Mouse (Mus musculus) CH12.LX (cell line): ENCODE data around the gene Il17a. TPM values are rescaled to one million over a fixed set of nuclear protein-coding genes. Genes with fewer than 3 reads are reported as not detected.

ENCODE experiments used
- DNase-seq: peaks from one replicate; pipeline ENCODE4 v3.0.0-alpha.2; 2013; ENCODE audit errors: extremely low read depth
- H3K27ac ChIP-seq: 2 replicates; pipeline ENCODE4 v1.5.1; 2012; ENCODE audit warnings: low read depth, mild to moderate bottlenecking, control low read depth, moderate library complexity; ENCODE audit not compliant: insufficient read depth
- H3K27me3 ChIP-seq: replicated peaks from 2 replicates; pipeline ENCODE3; 2012; ENCODE audit warnings: inconsistent platforms
- H3K36me3 ChIP-seq, 2 experiments: replicated peaks in 1 of 2; 2 replicates each; pipeline versions ENCODE3 to v1.6.1; 2012; ENCODE audit warnings: inconsistent platforms in 1 of 2, low read length in 1 of 2, mild to moderate bottlenecking in 1 of 2, mixed read lengths in 1 of 2, moderate library complexity in 1 of 2; ENCODE audit not compliant: control insufficient read depth in 1 of 2, insufficient read depth in 1 of 2
- H3K4me1 ChIP-seq, 2 experiments: 2 replicates each; pipeline ENCODE4 v1.6.1; 2012; ENCODE audit warnings: inconsistent platforms in 1 of 2, moderate library complexity in 1 of 2; ENCODE audit not compliant: insufficient read depth in 2 of 2, control insufficient read depth in 1 of 2
- H3K4me2 ChIP-seq: 2 replicates; pipeline ENCODE4 v1.6.1; 2012; ENCODE audit warnings: low read depth, mild to moderate bottlenecking, control low read depth; ENCODE audit not compliant: poor library complexity, insufficient read depth, severe bottlenecking
- H3K4me3 ChIP-seq, 3 experiments: fragments of 150-350 bp in 1 of 3; sonication (generic) in 1 of 3; replicated peaks in 1 of 3; 2 replicates each; pipeline versions ENCODE3 to v1.5.1; 2011 to 2012; ENCODE audit warnings: low read depth in 2 of 3, low read length in 2 of 3, mild to moderate bottlenecking in 2 of 3, moderate library complexity in 2 of 3, control low read depth in 1 of 3, improper control_type of control experiment in 1 of 3, inconsistent platforms in 1 of 3, mixed read lengths in 1 of 3; ENCODE audit not compliant: poor library complexity in 1 of 3
- H3K79me2 ChIP-seq: replicated peaks from 2 replicates; pipeline ENCODE4 v1.6.1; 2012; ENCODE audit warnings: mild to moderate bottlenecking, moderate library complexity; ENCODE audit not compliant: control insufficient read depth, poor library complexity, insufficient read depth, severe bottlenecking; ENCODE audit errors: extremely low read depth
- H3K9ac ChIP-seq: 2 replicates; pipeline ENCODE4 v1.6.1; 2012; ENCODE audit warnings: low read depth, mild to moderate bottlenecking, control low read depth, moderate library complexity; ENCODE audit not compliant: insufficient read depth
- H3K9me3 ChIP-seq: replicated peaks from 2 replicates; pipeline ENCODE3; 2012; ENCODE audit warnings: low read length, inconsistent platforms, mixed read lengths
- E2F4 ChIP-seq: IDR thresholded peaks from 2 replicates; pipeline ENCODE4 v1.6.1; 2011; ENCODE audit warnings: low read depth, low read length, improper control_type of control experiment; ENCODE audit not compliant: insufficient replicate concordance
- ETS1 ChIP-seq: conservative IDR thresholded peaks from 2 replicates; pipeline ENCODE4 v1.6.1; 2012; ENCODE audit warnings: low read depth, mild to moderate bottlenecking, inconsistent platforms, low read length, improper control_type of control experiment, moderate library complexity
- GABPA ChIP-seq: IDR thresholded peaks from 2 replicates; pipeline ENCODE4 v1.6.1; 2012; ENCODE audit warnings: low read depth, low read length, improper control_type of control experiment, inconsistent platforms; ENCODE audit not compliant: insufficient replicate concordance
- IRF4 ChIP-seq: IDR thresholded peaks from 2 replicates; pipeline ENCODE4 v1.6.1; 2014; ENCODE audit warnings: low read depth, mild to moderate bottlenecking, inconsistent platforms, low read length, improper control_type of control experiment
- MAX ChIP-seq: IDR thresholded peaks from 2 replicates; pipeline ENCODE4 v1.6.1; 2011; ENCODE audit warnings: low read length, improper control_type of control experiment
- MAZ ChIP-seq: IDR thresholded peaks from 2 replicates; pipeline ENCODE4 v1.6.1; 2012; ENCODE audit warnings: low read depth, mild to moderate bottlenecking, inconsistent platforms, low read length, improper control_type of control experiment, moderate library complexity
- MYC ChIP-seq: IDR thresholded peaks from 2 replicates; pipeline ENCODE4 v1.6.1; 2011; ENCODE audit warnings: low read depth, mild to moderate bottlenecking, improper control_type of control experiment, low read length
- NRF1 ChIP-seq: IDR thresholded peaks from 2 replicates; pipeline ENCODE4 v1.6.1; 2014; ENCODE audit warnings: low read depth, mild to moderate bottlenecking, inconsistent platforms, low read length, improper control_type of control experiment, moderate library complexity
- RAD21 ChIP-seq: IDR thresholded peaks from 2 replicates; pipeline ENCODE4 v1.6.1; 2011; ENCODE audit warnings: low read depth, mild to moderate bottlenecking, low read length, improper control_type of control experiment, moderate library complexity
- SIN3A ChIP-seq: IDR thresholded peaks from 2 replicates; pipeline ENCODE4 v1.6.1; 2012; ENCODE audit warnings: low read length, improper control_type of control experiment, inconsistent platforms
- TBP ChIP-seq: conservative IDR thresholded peaks from 2 replicates; pipeline ENCODE4 v1.6.1; 2011; ENCODE audit warnings: low read depth, low read length, improper control_type of control experiment
- UBTF ChIP-seq: IDR thresholded peaks from 2 replicates; pipeline ENCODE4 v1.6.1; 2012; ENCODE audit warnings: low read depth, mild to moderate bottlenecking, inconsistent platforms, low read length, improper control_type of control experiment, moderate library complexity
- USF2 ChIP-seq: conservative IDR thresholded peaks from 2 replicates; pipeline ENCODE4 v1.6.1; 2011; ENCODE audit warnings: low read depth, low read length, improper control_type of control experiment
- dilution Hi-C: fragments of 300-500 bp; cut with MboI; formaldehyde crosslinking; loops from 2 replicates; pipeline ENCODE4 v1.14.3; 2020; ENCODE audit warnings: low sequenced_read_pairs; ENCODE audit not compliant: extremely low pct_unique_long_range_greater_than_20kb, extremely low pct_ligation_motif_present
- in situ Hi-C: fragments of 300-500 bp; cut with MboI; formaldehyde crosslinking; loops from 3 replicates; pipeline ENCODE4 v1.14.3; 2019; ENCODE audit warnings: low sequenced_read_pairs, low pct_ligation_motif_present, low pct_unique_long_range_greater_than_20kb, mixed read lengths
- polyA plus RNA-seq: library from polyadenylated mRNA; unstranded; fragments of >175 nt; gene quantifications from 2 replicates; pipeline ENCODE4 v1.2.1, GENCODE M21; 2012; ENCODE audit warnings: low read depth; ENCODE audit not compliant: insufficient read length
- total RNA-seq, 2 experiments: library from RNA; depleted of rRNA; stranded (reverse); fragments of 300-350 nt in 1 of 2; fragments of >200 nt in 1 of 2; gene quantifications; 2 replicates each; pipeline ENCODE4 v1.2.3; 2012 to 2014

Il17a gene
- total and polyA plus RNA-seq, 3 experiments = 0.13 to 0.39 TPM; not detected in 1

- in situ Hi-C loops (no loop called here), dilution Hi-C loops (no loop called here)
- Histone ChIP-seq H3K4me2 (no peak overlapping the region), H3K4me3 (no peak overlapping the region), H3K9ac (no peak overlapping the region), H3K27ac (no peak overlapping the region), H3K4me1 (no peaks in the 10 kb centered on the region), H3K9me3 (no peaks in the 10 kb centered on the region), H3K27me3 (no peaks in the 10 kb centered on the region), H3K79me2 (no peaks in the 10 kb centered on the region), H3K36me3 (no peaks in the 10 kb centered on the region)
- no peak for DNase-seq
- no peak for TF ChIP-seq USF2
- no peak for TF ChIP-seq GABPA
Measured at GRCm38 (mm10) chr1:20683853-20684252, 46.9 kb upstream of the Il17a start.

GRCm38 (mm10) chr1:20684403-20684802, 46.3 kb upstream of the Il17a start:
- no peaks in the 10 kb centered on the region for H3K9me3 ChIP-seq
- TF ChIP-seq E2F4 = no peak
- TF ChIP-seq MAZ = no peak
- TF ChIP-seq MAX = no peak
- no peak for TF ChIP-seq USF2
- TF ChIP-seq MYC = no peak
- no peak for TF ChIP-seq IRF4
- TF ChIP-seq, all 38 proteins: peak for 0
- dilution Hi-C loops (no loop called here), in situ Hi-C loops (no loop called here)
- Histone ChIP-seq H3K4me3 (no peak overlapping the region), H3K4me2 (no peak overlapping the region), H3K9ac (no peak overlapping the region), H3K4me1 (no peaks in the 10 kb centered on the region), H3K36me3 (no peaks in the 10 kb centered on the region), H3K27ac (no peak overlapping the region), H3K27me3 (no peaks in the 10 kb centered on the region), H3K79me2 (no peaks in the 10 kb centered on the region)
- DNase-seq = no peak

GRCm38 (mm10) chr1:20685393-20685792, 45.3 kb upstream of the Il17a start:
- in situ Hi-C loops = no loop called here
- H3K4me2 ChIP-seq = no peak overlapping the region
- dilution Hi-C loops = no loop called here

More at GRCm38 (mm10) chr1:20685393-20685792, 45.3 kb upstream of the Il17a start:
- TF ChIP-seq TBP (no peak), RAD21 (no peak), NRF1 (no peak), MAZ (no peak), GABPA (no peak), ETS1 (no peak), SIN3A (no peak), UBTF (no peak)
- H3K27me3 ChIP-seq = no peaks in the 10 kb centered on the region
- no peaks in the 10 kb centered on the region for H3K4me1 ChIP-seq
- no peaks in the 10 kb centered on the region for H3K36me3 ChIP-seq
- no peak overlapping the region for H3K9ac ChIP-seq
- DNase-seq = no peak
- H3K79me2 ChIP-seq = no peaks in the 10 kb centered on the region
- H3K9me3 ChIP-seq = no peaks in the 10 kb centered on the region
- no peak overlapping the region for H3K27ac ChIP-seq
- no peak overlapping the region for H3K4me3 ChIP-seq
